Mouse (Mus musculus): Measurements from ENCODE around the gene Tubal3.

Gene Tubal3

GRCm38 (mm10) chr13:3926046-3926445, 8.0 kb downstream of the Tubal3 start:
- no peak for DNase-seq

- no peak for DNase-seq
Observed at GRCm38 (mm10) chr13:3944699-3945098, 26.6 kb downstream of the Tubal3 start.

GRCm38 (mm10) chr13:3945249-3945648, 27.2 kb downstream of the Tubal3 start, which contains the start of gene Ucn3:
Gene Ucn3, minus strand, starts transcription at chr13:3945349.
- no peak for DNase-seq

- no peak for DNase-seq
Observed at GRCm38 (mm10) chr13:3947267-3947666, 29.2 kb downstream of the Tubal3 start.

DNA sequence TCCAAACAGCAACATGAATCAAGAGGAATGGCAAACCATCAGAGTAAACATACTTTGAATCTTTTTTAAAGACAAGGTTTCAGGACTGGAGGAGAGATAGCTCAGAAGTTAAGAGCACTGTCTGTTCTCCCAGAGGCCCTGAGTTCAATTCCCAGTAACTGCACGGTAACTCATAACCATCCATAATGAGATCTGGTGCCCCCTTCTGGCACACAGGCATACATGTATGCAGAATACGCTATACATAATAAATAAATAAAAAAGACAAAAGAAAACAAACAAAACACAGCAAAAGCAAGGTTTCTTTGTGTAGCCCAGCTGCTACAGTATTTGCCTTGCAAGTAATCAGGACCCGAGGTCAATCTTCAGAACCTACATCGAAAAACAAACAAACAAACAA, 31.4 kb downstream of the Tubal3 start:
- DNase-seq = no peak

- no peak for DNase-seq
Observed at GRCm38 (mm10) chr13:3951198-3951914, 33.3 kb downstream of the Tubal3 start.

DNA sequence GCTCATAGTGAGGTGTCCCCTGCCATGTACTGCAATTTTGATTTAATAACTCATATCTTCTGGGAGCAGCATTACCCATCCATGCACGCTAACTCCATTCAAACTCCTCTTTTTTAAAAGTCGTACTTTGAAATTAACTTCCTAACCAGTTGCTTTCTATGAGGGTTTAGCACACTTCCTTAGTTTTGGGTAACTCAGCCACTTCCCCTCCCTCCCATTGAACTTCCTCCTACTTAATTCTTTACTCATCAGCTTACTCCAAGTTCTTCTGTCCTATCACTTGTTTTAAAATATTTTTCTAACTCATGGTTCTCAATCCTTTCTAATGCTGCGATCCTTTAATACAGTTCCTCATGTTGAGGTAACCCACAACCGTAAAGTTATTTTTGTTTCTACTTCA, 50.8 kb downstream of the Tubal3 start:
- DNase-seq = no peak

All from thymus, postnatal 25 days (tissue).